Mouse (Mus musculus) lung, postnatal 36 days (tissue): ENCODE measurements around the gene C7.
A peak's percentile ranks its signal among the peaks of the same experiment; 100 is the strongest.
"Not testable (repeated sequence)": the region's sequence is repeated elsewhere in the genome, so short reads cannot be mapped to it uniquely, and the experiment has no call there.

Source experiments
- DNase-seq: peaks from one replicate; pipeline ENCODE4 v3.0.0; 2022; ENCODE audit warnings: mixed read lengths

The C7 gene

GRCm38 (mm10) chr15:5063635-5064034 lies at the start of gene C7:
TSS of gene C7 (minus strand) at chr15:5063740.
- peak; percentile 64 for DNase-seq

DNA sequence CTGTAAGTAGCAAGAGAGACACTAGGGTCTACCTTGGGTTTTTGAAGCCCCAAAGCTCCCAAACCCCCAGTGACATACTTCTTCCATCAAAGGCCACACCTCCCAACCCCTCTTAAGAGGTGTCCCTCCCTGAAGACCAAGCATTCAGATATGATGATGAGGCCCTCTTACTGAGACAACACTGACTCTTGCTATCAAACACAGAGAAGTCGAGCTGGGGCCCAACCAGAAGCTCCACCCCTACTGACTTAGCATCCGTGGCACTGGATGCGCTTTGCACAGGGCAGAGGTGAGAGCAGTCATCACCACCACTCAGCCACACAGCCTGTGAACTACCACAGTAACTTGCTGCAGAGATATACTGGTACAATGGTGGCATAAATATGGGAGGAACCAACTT lies 49.1 kb upstream of the C7 start:
- DNase-seq: no peak

- no peak for DNase-seq
Observed at GRCm38 (mm10) chr15:5108655-5109040, 45.1 kb upstream of the C7 start.

DNA sequence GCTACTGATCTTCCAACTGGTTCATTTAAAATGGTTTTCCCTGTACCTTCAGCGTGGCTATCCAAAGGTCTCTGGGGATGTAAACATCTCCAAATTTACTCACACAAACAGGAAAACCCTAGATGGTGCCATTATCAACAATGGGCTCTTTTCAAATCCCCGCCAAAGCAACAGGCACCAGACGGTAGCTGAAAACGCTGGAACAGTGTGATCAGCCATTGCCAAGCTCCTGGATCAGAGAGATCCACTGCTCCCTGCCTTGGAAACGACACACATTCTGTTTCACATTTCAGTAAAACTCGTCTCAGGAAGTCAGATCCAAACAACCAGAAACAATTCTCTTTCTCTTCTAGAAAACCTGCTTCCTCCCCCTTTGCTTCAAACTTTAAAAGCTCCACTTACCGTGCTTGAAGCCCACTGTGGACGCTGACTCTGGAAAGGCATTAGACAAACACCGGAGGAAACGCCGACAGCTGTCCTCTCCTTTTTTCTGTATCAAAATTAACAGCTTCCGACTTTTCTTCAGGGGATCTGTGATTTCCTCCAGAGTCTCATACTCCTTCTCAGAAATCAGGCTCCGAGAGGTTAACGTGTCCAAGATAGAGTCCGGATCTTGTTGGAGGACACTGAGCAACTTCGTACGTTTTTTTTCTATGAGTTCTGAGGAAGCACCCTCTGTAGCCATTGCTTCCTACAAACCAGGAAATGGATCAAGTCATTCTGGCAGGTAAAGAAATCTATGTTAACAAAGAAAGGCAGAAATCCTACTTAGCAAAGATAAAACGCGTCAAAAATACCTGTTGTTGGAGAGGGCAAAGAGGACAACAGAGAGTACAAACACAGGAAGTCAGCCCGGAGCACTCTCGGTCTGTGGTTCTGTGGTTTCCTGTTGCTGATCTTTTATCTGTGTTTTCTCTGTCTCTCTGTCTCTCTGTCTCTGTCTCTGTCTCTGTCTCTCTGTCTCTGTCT lies 44.4 kb upstream of the C7 start, which contains the start of gene Card6:
Card6 (minus strand) TSS at position 854 of the 969 bp plus-strand sequence.
- DNase-seq: peak; percentile 54

GRCm38 (mm10) chr15:5106293-5106692 lies 42.8 kb upstream of the C7 start:
- DNase-seq: peak; percentile 36

DNA sequence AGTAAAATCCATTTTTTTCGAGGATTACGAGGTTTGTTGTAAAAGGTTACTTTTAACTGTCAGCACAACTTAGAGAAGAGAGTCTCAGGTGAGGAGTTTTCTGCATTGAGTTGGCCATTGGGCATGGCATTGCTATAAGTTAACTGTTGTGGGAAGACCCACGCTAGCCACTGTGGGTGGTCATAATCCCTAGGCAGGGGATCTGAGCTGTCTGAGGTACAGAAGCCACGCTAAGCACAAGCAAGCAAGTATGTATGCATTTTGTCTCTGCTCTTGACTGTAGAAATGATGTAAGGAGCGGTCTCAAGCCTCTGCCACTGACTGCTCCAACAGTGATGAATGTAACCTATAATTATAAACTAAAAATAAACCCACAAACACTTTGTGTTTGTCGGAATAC lies 42.4 kb upstream of the C7 start:
- no peak for DNase-seq

- DNase-seq: no peak
Observed at GRCm38 (mm10) chr15:5102312-5102711, 38.8 kb upstream of the C7 start.

DNA sequence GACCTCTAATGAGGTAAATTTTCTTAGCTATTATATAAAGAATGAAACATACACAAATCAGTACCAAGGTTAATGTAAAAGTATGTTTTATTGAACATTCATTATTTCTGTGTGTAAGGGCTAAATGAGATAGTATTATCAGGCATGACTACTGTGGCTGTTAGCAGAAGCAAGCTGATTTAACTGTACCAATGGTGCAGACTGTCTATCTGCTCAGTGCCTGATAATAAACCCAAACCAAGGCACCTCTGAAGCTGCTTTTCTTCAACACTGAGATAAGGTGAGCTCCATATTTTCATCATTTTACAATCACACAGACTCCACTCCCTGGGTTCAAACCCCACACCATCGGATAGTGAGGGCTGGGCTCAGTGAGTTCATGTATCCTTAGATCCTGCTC lies 33.8 kb upstream of the C7 start:
- DNase-seq: no peak

- DNase-seq: no peak
Observed at GRCm38 (mm10) chr15:5095534-5096301, 32.2 kb upstream of the C7 start.

DNA sequence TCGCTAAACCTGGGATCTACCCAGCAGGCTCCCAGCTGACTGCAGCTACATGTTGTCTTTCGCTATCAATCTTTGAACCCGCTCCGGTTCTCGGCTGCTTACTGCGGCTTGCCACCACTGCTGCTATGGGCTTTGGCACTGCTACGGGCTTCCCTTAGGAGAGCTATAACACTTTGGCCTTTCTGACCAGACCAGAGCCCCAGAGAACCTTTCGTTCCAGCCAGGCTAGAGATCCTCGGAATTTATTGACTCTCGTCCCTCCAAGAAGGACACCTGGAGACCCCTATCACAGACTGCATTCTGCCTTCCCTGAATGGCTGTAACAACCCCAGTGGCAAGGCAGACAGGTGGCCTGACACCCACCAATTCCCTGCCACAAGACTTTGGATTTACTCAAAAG lies 26.6 kb upstream of the C7 start:
- no peak for DNase-seq

DNA sequence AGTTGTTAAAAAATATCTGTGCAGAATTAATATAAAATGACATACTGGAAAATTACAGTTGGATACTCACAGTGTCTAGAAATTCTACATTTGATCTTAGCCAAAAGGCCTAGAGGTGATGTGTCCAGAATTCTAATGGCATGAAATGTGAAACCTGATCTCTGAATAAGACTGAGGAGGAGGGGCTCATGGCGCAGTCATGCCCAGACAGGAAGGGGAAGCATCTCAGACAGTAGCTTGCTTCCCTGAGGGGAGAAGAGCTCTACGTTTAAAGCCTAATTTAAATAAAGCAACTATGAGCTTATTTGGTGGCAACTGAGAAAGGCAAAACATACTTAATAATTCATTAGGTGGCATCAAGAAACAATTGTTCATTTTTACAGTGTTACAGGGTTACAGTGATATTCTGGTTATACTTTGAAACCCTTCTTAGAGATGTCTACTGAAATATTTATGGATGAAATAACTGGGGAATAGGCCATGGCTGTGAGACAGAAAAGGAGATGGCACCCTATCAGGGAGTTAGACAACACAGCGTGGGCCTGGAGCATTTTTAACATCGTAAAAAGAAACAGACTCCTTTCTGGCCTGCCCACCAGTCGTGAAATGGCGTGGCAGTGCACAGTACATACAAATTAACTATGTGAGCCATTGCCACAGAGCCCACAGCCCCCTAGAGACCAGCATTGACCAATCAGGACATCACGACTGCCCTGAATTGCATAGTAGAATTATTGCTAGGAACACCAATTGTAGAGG lies 25.5 kb upstream of the C7 start:
- no peak for DNase-seq

DNA sequence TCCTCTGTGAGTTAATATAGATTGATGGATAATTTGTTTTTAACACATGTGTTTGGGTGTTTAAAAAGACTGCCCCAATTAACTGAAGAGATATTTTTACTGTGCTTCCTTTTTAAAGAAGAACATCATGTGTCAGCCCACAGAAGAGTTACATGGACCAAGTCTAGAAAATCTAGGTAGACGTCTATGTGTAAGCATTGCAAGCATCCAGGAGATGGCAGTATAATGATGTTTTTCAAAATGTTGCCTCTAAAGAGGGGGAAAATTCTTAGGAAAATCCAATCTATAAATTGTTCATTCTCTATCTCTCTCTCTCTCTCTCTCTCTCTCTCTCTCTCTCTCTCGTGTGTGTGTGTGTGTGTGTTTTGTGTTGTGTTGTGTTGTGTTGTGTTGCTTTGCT lies 22.6 kb upstream of the C7 start:
- peak; percentile 32 for DNase-seq

DNA sequence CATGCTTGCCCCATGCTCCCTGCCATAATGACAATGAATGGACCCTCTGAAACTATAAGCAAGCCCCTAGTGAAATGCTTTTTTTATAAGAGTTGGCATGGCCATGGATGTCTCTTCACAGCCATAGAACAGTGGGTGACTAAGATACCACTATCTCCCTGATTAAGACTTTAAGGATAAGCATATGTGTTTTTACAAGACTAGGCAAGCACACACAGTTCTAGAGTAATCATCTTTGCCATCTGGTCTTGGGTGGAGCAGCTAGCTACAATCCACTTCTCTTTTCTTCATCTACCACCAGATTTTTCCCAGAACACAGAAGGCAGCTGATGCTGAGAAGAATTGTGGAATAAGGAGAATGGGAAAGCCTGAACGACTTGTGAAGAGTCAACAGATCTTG lies 17.7 kb upstream of the C7 start:
- no peak for DNase-seq

DNA sequence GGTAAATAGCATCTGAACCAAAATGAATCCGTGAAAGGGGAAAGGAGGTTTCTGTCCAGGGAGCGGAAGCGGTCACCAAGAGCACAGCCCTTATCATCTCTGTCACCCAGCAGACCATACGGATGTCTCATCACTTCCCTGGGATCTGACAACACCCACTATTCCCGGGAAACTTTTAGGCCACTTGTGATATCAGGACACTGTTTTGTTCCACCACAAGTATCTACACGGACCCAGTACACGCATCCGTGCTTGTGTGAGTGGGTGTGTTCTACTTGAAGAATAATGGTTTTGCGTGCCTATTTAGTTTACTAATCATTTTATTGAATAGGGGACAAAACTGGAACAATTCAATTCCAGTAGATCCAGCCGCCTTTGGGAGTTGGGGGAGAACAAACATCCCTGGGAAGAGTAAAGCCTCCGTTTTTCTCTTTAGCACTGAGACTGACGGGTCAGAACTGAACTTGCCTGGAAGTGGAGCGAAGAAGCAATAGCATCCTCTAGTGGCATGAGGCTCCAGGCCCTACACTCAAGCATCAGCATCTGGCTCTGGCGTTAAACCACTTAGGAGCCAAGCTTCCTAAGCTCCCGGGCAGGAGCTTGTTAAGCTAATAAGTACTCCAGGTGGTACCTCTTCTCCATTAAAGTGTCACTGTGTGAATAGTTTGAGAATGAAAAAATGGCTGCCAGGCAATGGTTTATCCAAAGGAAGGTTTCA lies 5.4 kb upstream of the C7 start:
- DNase-seq: peak; percentile 49

GRCm38 (mm10) chr15:5045560-5046284 lies 17.8 kb downstream of the C7 start:
- peak; percentile 3 for DNase-seq

DNA sequence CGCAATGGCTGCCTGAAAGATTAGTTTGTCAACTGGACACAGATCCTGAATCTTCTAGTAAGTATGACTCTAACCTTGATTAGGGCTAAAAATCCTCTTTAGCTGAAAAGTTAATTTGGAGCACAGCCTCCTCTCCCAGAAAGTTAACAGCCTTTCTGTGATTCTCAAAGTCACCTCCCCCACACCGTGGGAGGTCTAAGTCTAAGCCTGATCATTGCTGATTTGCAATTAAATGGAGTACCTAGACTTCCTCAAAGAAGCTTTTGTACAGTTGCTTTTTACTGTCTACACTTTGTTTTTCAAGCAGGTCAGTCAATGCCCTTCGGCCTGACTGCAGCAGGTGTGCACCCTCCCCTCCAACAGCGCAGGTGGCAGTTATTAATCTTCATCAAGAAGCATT lies 34.3 kb downstream of the C7 start:
- no peak for DNase-seq

DNA sequence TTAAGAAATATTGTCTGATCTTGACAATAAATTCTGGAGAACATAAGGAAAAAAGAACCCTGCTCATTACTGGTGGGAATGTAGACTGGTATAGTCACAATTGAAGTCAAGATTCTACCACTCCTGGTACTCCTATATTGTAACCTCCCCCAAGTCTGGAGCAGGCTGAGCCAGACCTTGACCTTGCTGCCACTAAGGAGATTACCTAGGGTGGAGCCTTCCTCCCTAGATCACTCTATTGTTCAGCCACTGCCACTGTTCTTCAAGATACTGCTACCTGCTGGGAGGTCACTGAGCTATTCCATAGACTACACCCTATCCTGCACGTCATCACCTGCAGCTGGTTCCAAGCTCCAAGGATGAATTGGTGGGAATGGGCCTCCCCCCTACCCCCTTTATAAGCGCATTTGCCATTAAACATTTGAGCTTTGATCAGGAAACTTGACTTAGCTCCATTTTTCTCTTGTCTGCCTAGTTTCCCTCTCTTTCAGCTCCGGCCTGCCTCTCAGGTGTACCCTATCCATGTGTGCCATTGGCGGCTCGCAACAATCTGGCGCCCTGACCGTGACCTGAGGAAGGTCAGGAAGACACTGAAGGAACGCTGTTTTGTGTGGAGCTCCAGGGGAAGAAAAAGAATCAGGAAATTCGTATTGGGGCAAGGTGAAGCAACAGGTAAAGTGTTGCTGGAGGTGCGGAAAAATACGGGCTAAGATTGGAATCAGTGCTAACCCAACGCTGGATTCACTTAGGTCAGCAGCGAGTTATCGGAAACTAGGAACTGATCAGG lies 39.9 kb downstream of the C7 start:
- DNase-seq: not testable (repeated sequence)

- DNase-seq: no peak
Observed at GRCm38 (mm10) chr15:5009644-5010107, 53.9 kb downstream of the C7 start.

- DNase-seq: no peak
Observed at GRCm38 (mm10) chr15:5003503-5004196, 59.9 kb downstream of the C7 start.

- no peak for DNase-seq
Observed at GRCm38 (mm10) chr15:5002903-5003302, 60.6 kb downstream of the C7 start.
